ENCODE assay signal across 8 mouse cellular contexts in genomic region chr11:94225985-94226384, GRCm38 (mm10). TPM values are rescaled to one million over a fixed set of nuclear protein-coding genes. Genes with fewer than 3 reads are reported as not detected.
DNase-seq lines count a peak whose midpoint lies in the region; ATAC-seq lines count a peak whose summit lies in the region.

No protein-coding gene starts in this region.

- H3K27ac ChIP-seq in kidney, embryonic 16.5 days (ENCODE audit: low read length) = no peak overlapping the region

- H3K9me3 ChIP-seq in kidney, embryonic 16.5 days (ENCODE audit: low read length) = no peaks in the 10 kb centered on the region

- 0 out of 2 replicates have a peak overlapping the region, but pooled peaks have one; percentile 28 for H3K9ac ChIP-seq in kidney, embryonic 16.5 days (replicated peaks; ENCODE audit: low read length)

- intact Hi-C loops in gastrocnemius, postnatal 36 days (cut with DNase I) = loop anchor here (5.0 kb wide), 1 partner anchor 94 kb away; no protein-coding TSS in a partner anchor

- DNase-seq in gastrocnemius, adult 18-20 months (ENCODE audit: low spot score) = peak; percentile 56
- DNase-seq in gastrocnemius, postnatal 36 days = no peak
- peak; percentile 74 for DNase-seq in CD4-positive helper T cell, adult 2 months (ENCODE audit: low read depth, low spot score)
- DNase-seq in brain, adult 2 months (ENCODE audit: low read depth, low spot score) = peak; percentile 89
- DNase-seq in heart, adult 8-10 months (ENCODE audit: low spot score) = peak; percentile 74
- DNase-seq in lung, postnatal 4 days = peak; percentile 72 to 74
- DNase-seq in c-Kit-positive CD71-positive TER-119-positive erythroid progenitor cells, embryonic 14.5 days (ENCODE audit: low spot score) = no peak

- 33% methylated on average over 7 of the region's 7 CpGs for WGBS in kidney, embryonic 16.5 days

- no peaks in the 10 kb centered on the region for H3K27me3 ChIP-seq in kidney, embryonic 16.5 days (ENCODE audit: insufficient read depth, low read length)

- peaks cover 3% of the 10 kb centered on the region; the same call in 1 of the 2 replicates for H3K4me1 ChIP-seq in kidney, embryonic 16.5 days (ENCODE audit: insufficient read depth, low read length)

- no peaks in the 10 kb centered on the region for H3K36me3 ChIP-seq in kidney, embryonic 16.5 days (ENCODE audit: insufficient read depth, low read length)

- H3K4me2 ChIP-seq in kidney, embryonic 16.5 days (replicated peaks; ENCODE audit: low read depth, low read length) = peak overlapping the region; percentile 35; the same call in 1 of the 2 replicates

- H3K4me3 ChIP-seq in kidney, embryonic 16.5 days (ENCODE audit: low read length) = no peak overlapping the region

- peak; percentile 65; the same call in 1 of the 2 replicates for ATAC-seq in kidney, embryonic 16.5 days (ENCODE audit: low FRiP score, low TSS enrichment)

RNA-seq across cellular contexts. Expression of gene Tob1, which starts 14.7 kb away (rescaled TPM):
- total RNA-seq in gastrocnemius, adult 18-20 months (2021) = 100 to 1,000 TPM; 215 to 238 TPM
- total RNA-seq in gastrocnemius, postnatal 36 days (2021) = 100 to 1,000 TPM; 205 to 210 TPM
- total RNA-seq in heart, adult 8-10 months (2022) = 10 to 100 TPM; 51.3 to 58.4 (median 53.2) TPM
- 31.9 and 36.1 TPM in 2 replicates for polyA plus RNA-seq in kidney, embryonic 16.5 days (2015; fragmentation: Nextera tagmentation; extraction: Ambion mirVana)

RNA-seq across cellular contexts. Expression of gene Wfikkn2, which starts 19.8 kb away (rescaled TPM):
- 10 to 100 TPM; 11.1 to 12.6 TPM for total RNA-seq in gastrocnemius, adult 18-20 months (2021)
- 1 to 10 TPM; 6.4 to 6.6 TPM for total RNA-seq in gastrocnemius, postnatal 36 days (2021)
- 1 to 10 TPM; 6.8 to 8.1 (median 7.5) TPM for total RNA-seq in heart, adult 8-10 months (2022)
- 2.2 and 3.1 TPM in 2 replicates for polyA plus RNA-seq in kidney, embryonic 16.5 days (2015; fragmentation: Nextera tagmentation; extraction: Ambion mirVana)

RNA-seq across cellular contexts. Expression of gene Gm21885, which starts 55.7 kb away (rescaled TPM):
- total RNA-seq in gastrocnemius, adult 18-20 months (2021) = not detected
- not detected for total RNA-seq in gastrocnemius, postnatal 36 days (2021)
- total RNA-seq in heart, adult 8-10 months (2022) = under 1 TPM in 1 of 4 experiments, not detected in 3; 0.40 TPM
- polyA plus RNA-seq in kidney, embryonic 16.5 days (2015; fragmentation: Nextera tagmentation; extraction: Ambion mirVana) = not detected in 2 replicates

Comparison
In these comparisons a context has a peak if more than half of its experiments do, and no peak if none do; other contexts are left out.
1. DNase-seq: peak in gastrocnemius, adult 18-20 months (single experiment), CD4-positive helper T cell, adult 2 months (single experiment), brain, adult 2 months (single experiment), heart, adult 8-10 months (single experiment) and lung, postnatal 4 days (2 of 2); none in gastrocnemius, postnatal 36 days (0 of 2) and c-Kit-positive CD71-positive TER-119-positive erythroid progenitor cells, embryonic 14.5 days (single experiment).